Mouse (Mus musculus): ENCODE results near the gene Cbarp.
A peak's percentile ranks its signal among the peaks of the same experiment; 100 is the strongest.

The Cbarp gene

DNA sequence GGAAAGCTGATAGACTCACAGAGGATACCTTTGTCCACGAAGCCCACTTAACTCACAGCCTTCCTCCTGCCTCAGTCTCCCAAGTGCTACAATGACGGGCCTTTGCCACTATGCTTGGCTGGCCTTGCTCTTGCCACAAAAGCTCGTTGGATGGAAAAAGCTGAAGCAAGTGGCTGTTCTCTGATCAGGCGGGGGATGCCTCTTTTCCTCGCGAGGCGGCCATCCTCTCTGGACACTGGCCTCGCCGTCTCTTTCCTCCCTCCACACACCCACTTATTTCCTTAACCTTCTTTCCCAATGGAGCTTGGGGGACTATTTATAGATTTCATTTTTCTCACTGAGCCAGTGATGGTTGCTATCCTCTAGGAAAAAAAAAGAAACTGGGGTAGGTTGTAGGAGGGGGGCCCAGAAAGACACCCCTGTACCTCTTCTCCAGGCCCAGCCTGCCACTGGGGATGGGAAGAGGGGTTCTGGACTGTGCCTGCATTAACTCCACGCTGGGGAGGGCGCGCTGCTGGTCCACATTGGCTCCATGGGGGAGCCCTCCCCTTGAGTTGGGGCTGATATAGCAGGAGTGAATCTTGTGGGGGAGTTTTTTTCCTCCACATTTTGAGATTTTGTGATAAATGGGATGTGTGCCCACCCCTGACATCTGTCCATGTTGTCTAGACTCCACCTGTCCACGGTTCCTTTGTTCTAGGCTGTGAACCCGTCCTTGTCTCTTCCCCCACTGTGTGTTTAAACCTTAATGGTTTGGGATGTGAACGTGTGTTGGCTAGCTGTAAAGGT is 16.7 kb upstream of the Cbarp start:
- no peak for DNase-seq (ENCODE audit: low read depth, low spot score)

DNA sequence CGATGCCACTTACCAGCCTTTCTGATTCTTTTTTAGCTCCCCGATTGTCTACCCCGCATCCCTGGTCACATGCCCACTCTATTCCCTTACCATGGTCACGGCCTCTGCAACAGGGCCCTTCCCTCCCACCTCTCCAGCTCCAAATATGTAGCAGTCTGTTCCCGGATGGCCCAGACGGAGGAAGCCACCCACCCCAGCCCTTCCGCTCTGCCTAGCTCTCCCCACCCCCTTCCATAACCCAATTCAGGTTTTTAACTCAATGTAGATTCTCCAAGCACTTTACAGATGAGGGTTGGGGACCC is 16.1 kb upstream of the Cbarp start:
- DNase-seq (ENCODE audit: low read depth, low spot score): no peak

DNA sequence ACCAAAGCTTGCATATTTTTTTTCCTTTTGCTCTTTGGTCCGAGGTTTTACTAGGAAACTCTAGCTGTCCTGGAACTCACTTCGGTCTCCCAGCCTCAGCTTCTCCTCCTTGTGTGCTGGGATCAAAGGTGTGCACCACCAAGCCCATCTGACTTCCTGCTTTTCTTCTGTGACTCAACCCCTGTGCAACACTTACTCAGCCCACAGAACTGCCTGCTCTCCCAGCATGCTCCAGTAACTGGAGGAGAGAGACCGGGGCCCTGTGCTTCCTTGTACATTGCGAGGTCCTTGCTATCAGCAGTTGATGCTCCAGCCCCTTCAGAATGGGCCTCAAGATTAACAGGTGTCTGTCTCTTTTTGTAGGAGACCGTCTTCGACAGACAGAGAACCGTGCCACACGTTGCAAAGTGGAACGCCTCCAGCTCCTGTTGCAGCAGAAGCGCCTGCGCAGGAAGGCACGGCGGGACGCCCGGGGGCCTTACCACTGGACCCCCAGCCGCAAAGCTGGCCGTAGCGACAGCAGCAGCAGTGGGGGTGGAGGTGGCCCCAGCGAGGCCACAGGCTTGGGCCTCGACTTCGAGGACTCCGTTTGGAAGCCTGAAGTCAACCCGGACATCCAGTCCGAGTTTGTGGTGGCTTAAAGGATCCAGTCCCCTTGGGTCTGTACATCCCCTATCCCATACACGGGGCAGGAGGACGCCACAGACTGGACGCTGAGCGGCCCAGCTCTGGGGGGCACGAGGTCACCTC is 15.5 kb upstream of the Cbarp start:
- DNase-seq (ENCODE audit: low read depth, low spot score): no peak

DNA sequence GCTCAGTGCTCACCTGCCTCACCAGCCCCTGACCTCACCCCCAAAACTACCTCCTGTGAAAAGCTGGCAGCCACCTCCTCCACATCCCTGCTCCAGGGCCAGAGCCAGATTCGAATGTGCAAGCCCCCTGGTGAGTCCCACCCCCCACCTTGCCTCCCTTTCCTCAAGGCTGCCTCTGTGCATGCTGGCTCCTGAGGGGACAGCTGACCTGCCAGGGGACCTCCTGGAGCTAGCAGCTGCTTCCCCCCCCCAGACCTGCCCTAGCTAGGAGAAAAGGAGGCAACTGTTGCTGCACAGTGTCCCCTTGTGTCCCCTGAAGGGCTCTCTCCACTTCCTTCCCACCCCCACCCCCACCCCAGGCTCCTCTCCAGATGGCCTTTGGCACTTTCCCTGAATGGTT is 14.6 kb upstream of the Cbarp start:
- no peak for DNase-seq (ENCODE audit: low read depth, low spot score)

DNA sequence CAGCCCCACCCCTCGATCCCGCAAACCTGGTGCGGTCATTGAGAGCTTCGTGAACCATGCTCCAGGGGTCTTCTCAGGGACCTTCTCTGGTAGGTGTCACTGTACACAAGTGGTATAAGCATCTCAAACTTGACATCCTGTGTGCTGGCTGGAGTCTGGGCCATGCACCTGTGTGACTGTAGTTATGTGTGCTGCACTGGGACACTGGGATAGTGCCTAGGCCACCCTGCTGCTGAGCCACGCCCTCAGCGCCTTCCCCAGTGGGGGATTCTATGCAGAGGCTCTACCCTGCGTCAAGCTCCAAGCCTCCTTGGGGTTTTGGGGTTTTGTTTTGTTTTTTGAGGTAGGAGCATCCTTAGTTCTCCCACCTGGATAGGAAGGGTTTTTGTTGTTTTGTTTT is 13.7 kb upstream of the Cbarp start:
- no peak for DNase-seq (ENCODE audit: low read depth, low spot score)

GRCm38 (mm10) chr10:80153713-80154112 is 13.1 kb upstream of the Cbarp start:
- DNase-seq (ENCODE audit: low read depth, low spot score): no peak

DNA sequence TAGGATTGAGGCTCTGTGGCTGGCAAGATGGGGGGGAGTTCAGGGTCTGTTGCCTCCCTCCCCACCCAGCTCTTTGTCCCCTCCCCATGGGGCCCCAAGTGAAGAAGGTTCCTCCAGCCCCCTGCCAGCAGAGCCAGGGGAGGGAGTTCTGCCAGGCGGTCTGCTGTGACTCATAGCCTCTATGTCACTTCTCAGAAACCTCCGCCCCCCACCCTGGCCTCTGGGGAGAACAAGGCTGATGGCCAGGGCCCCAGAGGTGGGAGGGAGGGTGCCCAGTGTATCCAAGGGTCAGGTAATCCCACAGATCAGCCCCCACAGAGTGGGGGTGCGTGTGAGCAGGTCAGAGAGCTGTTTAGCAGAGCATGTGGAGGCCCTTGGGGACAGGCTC is 12.2 kb upstream of the Cbarp start:
- peak; percentile 59 for DNase-seq (ENCODE audit: low read depth, low spot score)

- DNase-seq (ENCODE audit: low read depth, low spot score): no peak
These were observed 11.6 kb upstream of the Cbarp start for GRCm38 (mm10) chr10:80152071-80152872.

- peak; percentile 88 for DNase-seq (ENCODE audit: low read depth, low spot score)
These were observed 10.8 kb upstream of the Cbarp start for GRCm38 (mm10) chr10:80151211-80152034.

DNA sequence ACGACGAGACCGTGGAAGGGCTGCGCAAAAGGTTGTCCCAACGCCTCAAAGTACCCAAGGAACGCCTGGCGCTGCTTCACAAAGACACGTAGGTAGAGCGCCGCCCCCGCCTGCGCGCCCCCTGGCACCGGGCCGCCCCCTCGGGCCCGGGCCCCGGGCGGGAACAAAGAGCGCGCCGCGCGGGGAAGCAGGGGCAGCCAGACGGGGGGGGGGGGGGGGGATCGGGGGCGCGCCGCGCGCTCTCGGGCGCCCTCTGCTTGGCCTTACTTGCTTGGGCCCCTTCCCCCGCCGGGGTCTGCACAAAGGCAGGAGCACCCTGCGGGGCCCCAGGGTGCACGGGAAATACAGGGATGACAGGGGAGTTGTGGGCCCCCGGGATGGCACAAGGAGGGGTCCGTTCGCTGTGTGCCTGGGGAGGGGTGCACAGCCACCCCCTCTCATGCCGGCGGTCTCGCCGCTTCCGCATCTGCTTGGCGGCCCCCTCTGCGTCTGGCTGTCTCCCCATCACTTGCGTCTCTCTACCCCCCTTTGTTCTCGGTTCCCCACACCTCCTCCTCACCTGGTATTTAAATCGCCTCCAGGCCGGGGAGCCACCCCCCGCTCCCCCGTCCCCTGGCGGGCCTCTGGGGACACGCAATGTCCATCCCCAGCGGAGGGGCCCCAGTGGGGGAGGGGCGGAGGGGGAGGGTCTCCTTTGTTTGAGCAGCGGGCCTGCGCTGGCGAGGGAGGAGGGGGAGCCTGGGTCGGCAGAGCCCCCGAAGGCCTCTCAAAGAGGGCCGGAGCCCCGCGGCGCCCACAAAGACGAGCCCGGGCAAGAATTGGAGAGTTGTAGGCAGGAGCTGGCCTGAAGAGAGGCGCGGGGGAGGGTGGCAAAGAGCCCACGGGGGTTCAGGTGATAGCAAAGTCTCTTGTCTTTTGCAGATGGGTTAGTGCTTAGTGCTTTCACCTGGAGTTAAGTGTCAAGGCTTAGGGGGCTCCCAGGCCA is 9.9 kb upstream of the Cbarp start:
- DNase-seq (ENCODE audit: low read depth, low spot score): peak; percentile 95

DNA sequence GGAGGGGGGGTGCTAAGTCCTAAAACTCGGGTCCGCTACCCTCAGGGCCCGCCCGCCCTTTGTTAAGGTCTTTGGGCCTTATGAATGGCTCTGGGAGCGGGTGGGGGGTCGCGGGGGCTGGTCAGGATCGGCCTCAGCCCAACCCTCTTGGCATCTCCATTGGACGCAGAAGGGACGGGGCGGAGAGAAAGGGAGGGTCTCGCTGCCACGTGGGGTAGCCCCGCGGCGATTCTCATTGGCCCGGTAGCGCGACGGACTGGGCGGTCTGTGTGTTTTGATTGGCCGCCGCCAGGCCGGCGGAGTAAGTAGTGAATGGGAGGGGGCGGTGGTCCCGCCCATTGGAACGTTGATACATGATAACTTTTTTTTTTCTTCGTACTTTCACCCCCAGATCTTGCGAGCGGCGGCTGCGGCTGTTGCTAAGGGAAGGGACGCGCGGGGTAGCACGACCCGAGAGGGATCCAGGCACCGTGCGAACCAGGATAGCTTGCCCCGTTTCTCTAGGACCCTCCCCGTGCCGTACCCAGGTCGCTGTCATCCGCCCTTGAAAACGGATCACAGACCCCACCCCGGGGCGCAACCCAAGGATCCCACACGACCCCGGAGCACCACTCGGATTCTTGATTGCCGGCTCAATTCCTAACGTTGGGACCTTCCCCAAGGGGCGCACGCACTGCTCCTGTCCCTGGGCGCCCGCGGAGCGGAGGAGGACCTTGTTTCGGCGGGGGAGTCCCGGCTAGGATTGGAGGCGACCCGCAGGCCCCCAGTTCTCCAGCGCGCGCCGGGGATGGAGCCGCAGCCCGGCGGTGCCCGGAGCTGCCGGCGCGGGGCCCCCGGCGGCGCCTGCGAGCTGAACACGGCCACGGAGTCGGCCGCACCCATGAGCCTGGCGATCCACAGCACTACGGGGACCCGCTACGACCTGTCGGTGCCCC is 8.9 kb upstream of the Cbarp start:
- peak; percentile 99 for DNase-seq (ENCODE audit: low read depth, low spot score)

- peak; percentile 96 for DNase-seq (ENCODE audit: low read depth, low spot score)
These were observed 8.1 kb upstream of the Cbarp start for GRCm38 (mm10) chr10:80148610-80149290.

DNA sequence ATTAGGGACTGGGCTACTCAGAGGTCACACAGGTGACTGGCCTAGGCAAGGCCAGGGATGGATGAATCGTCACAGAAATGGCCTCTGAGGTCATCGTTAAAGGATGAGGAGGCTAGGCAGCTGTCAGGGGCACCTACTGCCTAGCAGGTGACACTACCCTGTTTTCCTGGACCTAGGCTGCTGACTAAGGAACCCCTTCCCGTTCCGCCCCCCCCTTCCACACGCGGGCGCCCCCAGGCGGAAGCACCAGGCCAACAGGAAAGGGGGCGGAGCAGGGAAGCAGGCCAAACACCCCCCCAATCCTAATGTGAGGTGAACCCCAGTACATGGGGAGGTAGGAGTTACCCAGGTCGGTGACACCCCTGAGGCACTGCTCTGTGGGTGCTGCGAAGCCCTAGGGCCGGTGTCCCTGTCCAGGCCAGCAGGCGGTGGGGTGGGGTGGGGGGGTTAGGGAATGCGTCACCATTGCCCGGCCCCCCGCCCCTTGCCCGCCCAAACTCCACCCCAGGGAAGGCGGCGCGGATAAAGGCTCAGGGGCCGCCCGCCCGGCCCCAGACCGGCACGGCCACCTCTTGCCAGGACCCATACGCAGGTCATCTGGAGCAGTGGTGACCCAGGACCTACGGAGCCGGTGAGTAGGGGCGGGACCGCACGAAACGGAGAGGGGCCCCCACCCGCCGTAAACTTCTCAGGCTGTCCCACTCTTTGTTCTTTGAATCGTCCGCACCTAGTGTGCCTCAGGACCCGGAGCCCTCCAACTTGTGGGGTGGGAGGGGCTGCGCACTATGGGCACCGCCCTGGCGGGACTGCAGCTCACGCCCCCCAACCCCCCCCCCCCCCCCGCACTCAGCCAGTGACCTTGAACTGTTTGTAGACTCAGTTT is 7.3 kb upstream of the Cbarp start, which contains the start of gene Midn:
Gene Midn, plus strand, starts transcription at position 554 of the 883 bp plus-strand sequence.
- peak; percentile 91 for DNase-seq (ENCODE audit: low read depth, low spot score)

GRCm38 (mm10) chr10:80147146-80147718 is 6.6 kb upstream of the Cbarp start:
- DNase-seq (ENCODE audit: low read depth, low spot score): no peak

DNA sequence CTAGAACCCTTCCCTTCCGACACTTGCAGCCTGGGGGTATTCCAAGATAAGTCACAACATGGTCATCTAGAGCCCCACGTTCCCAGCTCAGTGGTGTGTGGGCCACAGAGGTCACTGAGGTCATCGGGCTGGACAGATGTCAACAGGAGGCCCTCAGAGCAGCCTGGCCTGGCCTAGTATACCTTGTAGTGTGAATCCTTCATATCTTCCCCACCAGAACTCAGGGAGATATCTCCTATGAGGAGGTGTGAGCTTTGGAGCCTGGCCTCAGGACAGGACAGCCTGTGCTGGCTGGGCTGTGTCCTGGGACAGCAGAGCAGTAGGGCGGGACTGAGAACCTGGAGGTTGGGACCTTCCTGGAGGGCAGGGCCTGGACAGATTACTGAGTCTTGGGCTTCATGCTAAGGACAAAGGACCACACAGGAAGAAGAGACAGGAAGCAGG is 6.0 kb upstream of the Cbarp start:
- no peak for DNase-seq (ENCODE audit: low read depth, low spot score)

DNA sequence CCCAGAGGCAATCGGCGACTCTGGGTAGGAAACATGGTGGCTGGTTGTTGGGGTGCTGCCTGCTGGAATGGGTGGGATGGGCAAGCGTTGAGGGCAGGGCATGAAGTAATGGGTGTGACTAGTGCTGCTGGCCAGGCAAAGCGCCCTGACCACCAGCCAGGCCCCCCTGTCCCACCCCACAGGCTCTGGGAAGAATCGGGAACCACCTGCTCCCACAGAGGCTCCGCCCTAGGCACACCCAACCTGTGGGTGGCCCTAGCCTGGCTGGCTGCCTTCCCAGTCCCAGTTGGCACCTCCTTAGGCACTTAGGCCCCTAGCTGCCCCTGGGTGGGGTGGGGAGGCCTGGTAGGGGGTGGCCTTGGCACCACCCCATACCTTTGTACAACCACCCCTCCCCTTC is 5.3 kb upstream of the Cbarp start:
- DNase-seq (ENCODE audit: low read depth, low spot score): no peak
